ENCODE assay signal across 1 mouse cellular context in genomic region chr8:121899180-121900044, GRCm38 (mm10).
TF ChIP-seq lines count a peak whose summit lies in the region.

No protein-coding gene starts in this region.

TF ChIP-seq in MEL, 35 proteins besides CTCF, POLR2A, EP300 and RAD21 (continued from another document):
- TF ChIP-seq UBTF (IDR thresholded peaks at IDR 0.05; ENCODE audit: borderline replicate concordance, insufficient read depth, low read depth, low read length) (no peak), MEF2A (IDR thresholded peaks at IDR 0.05; ENCODE audit: extremely low read depth, insufficient replicate concordance, low read depth, low read length, poor library complexity, severe bottlenecking) (no peak), ZMIZ1 (IDR thresholded peaks at IDR 0.05; ENCODE audit: low read depth, low read length) (no peak)
TF ChIP-seq in MEL: peak in this region for 14.
